Mouse (Mus musculus) thymus, postnatal 10 days (tissue): Measurements from ENCODE around the gene Cfap65.

Experiments
- DNase-seq, 2 experiments: peaks; one replicate each; pipeline ENCODE4 v3.0.0; 2021; ENCODE audit warnings: low spot score in 2 of 2

The Cfap65 gene

DNA sequence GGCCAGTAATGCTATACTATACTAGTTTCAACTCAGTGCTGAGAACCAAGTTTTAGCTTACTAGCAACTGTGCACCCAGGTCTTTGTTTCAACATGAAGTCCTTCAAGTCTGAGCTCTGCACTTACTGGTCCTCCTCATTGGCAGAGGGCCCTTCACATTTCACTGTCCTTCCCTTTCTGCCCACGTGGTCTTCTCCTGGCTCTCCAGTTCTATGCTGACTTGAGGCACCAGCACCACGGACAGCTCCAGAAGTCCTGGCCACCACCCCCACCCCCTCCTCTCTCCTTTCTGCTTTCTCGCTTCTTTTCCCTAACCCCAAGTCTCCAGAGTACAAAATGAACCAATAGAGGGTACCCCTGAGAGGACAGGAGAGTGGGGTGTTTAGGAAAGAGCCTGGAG, 4.4 kb upstream of the Cfap65 start:
- DNase-seq: no peak

DNA sequence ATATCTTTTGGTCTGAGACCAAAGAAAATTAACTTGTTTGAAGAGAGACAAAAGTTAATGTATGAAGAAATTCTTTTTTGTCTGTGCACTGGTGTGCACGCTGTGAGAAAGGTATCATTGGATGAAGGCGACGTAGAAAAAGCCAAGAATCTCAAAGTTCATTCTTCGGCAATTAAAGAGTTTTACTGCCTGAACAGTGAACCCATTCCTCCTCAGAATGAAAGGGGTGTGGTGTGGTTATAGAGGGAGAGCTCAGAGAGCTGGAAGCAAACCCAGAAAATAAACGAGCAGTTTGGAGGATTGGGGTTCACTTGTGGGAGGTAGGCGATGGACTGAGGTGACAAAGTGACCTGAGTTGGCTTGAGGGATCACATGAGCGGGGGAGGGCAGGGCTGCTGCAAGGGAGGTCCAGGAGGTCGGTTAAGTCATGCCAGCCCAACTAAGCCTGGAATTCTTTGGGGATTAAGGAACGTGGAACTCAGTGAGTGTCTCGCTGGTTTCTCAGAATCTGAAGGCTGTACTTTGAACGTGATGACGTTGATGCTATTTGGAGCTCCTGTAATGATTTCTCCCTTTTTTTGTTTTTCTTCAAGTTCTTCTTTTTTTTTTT, 927 bp upstream of the Cfap65 start:
- DNase-seq: no peak

DNA sequence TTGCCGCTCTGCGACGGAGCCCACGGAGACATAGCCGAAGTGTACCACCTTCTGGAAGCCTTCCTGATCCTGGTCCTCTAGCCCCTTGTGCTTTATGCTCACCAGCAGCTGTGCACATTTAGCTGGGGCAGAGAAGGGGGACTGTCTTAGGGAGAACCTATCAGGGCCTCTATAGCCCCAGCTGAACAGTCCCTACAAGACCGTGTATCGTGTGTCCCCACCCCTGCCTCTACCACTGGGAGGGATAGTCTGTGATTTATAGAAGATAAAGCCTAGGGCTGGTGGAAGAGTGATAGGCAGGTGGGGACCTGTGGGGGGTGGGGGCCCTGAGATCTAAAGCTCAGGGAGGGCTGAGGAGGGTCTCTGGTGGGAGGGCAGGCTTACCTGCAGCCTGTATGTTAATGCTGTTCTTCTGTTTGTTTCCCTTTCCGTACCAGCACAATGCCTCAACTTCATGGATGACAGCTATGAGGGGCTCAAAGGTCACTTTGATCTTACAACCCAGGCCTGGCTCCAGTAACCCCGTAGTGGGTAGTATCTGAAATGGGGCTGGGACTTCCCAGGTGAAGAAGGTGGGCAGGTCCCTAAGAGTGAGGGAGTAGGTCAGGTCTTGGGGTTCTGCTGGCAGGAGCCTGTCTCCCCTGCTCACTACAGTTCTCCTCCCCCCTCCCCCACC, 7.6 kb downstream of the Cfap65 start:
- DNase-seq: no peak

DNA sequence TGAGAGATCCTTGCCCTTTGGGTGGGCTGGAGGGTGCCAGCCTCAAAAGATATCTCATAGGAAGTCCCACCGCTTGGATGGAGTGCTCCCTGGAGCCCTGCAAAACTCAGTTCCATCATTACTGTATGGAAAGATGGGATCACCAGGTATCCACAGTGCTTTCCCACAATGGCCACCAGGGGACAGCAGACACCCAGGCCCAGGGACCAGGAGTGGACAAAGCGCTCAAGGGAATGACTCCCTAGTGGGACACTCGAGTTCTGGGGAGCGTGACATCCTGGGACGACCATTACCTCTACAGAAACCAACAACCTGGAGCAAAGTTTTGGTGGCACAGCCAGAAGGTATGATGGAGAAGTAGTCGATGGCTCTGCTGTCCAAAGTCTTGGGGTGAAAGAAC, 8.7 kb downstream of the Cfap65 start:
- no peak for DNase-seq

DNA sequence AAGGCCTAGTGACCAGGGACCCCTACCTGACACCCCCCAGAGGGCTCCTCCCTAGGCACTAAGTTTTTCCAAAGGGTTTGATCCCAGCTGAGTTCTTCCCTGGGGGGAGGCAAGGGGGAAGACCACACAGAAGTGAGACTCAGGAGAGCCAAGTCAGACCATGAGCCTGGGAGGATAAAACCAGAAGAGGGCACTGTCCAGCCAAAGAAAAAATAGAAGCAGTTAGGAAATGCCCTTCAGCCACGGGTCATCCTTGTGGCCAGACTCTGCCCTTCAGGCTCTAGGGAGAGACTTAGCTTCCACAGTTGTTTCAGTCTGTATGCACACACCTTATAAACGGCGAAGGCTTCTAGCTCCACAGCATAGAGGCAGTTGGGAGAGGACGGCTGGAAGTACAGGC, 10.9 kb downstream of the Cfap65 start:
- DNase-seq: no peak

DNA sequence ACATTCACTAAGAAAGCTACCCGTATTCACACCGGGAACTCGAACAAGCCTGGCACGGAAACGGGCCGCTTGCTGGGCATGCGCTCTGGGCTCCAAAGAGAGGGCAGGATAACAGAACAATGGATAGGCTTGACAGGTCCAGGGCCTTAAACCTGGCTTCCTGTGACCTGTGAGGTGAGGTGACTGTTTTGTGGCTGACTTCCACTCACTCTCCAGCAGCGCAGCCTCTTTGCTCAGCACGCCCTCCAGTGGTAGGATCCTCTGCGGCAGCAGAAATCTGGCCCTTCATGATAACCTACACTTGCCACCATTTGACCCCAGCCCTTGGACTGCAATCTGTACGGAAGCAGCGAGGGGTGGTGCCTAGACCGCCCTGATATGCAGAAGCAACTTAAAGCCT, 19.7 kb downstream of the Cfap65 start:
- DNase-seq: no peak

DNA sequence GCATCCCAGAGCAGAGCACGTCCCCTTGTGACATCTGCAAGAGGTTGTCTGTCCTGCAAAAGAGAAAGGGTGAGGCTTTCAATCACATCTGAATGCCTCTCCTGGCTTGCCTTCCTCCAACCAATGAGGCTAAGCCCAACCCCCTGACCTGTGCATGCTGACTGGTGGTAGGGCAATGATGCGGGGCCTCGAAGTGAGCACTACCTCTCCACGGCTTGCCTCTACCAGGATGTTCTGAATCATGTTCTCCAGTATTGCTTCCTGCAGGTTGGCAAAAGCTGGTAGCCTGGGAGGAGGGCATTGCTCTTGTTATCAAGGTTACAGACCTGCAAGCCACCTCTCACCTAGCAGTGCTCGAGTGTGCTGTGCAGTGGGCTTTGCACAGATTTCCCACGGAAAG, 33.2 kb downstream of the Cfap65 start:
- no peak for DNase-seq

DNA sequence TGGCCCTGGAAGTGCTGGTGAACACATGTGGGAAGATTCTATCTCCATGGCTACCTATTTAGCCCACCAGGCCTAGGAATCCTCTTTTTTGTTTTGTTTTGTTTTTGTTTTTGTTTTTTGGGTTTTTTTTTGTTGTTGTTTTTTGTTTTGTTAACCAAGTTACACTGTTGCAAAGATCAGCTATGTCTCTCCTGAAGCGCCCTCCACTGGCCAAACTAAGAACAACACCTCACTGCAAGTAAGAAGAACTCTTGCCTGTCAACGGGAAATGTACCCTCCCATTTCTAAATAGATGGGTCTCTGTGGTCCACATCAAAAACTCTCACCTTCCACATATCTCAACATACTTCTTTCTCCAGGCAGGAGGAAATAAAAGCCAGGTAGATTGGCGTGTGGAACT, 33.7 kb downstream of the Cfap65 start:
- peak in 1 of 2 experiments; percentile 41 for DNase-seq

DNA sequence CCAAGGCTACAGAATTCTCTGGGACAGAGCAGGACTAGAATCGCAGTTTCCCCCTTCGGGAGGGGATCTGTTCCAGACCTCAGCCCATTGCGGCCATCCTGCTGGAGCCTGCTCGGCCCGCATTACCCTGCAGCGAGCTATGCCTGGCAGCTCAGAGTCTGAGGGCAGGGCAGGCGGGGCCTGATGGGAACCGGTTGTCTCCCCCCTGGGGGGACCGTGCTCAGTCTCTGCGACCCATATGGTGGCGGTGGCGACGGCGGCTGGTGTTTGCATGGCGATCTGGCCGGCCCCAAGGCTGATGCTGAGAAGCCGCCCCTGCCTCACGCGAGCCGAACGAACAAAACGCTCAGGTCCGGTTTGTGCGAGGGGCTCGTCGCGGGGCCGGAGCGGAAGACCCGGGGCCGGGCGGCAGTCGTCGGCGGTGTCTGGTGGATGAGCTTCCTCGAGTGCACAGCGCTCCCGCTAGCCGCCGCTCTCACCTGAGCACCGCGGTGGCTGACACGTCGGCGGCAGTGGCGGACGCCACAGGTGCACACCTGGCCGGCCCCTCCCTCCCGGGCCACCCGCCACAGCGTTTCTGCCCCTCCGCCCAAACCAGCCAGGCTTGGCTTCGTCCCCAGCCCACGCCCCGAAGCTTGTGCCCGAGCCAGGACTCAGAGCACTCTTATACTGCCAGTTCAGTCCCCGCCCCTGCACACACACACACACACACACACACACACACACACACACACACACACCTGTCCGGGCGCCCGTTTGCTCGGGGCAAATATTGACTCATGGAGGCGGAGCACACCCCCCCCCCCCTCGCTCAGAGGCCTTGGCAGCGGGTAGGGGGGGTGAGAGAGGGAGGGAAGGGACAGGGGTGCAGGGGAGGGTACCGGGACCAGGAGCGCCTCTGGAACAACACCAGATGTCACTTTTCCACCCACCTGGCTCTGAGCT, 34.8 kb downstream of the Cfap65 start:
- DNase-seq: no peak

DNA sequence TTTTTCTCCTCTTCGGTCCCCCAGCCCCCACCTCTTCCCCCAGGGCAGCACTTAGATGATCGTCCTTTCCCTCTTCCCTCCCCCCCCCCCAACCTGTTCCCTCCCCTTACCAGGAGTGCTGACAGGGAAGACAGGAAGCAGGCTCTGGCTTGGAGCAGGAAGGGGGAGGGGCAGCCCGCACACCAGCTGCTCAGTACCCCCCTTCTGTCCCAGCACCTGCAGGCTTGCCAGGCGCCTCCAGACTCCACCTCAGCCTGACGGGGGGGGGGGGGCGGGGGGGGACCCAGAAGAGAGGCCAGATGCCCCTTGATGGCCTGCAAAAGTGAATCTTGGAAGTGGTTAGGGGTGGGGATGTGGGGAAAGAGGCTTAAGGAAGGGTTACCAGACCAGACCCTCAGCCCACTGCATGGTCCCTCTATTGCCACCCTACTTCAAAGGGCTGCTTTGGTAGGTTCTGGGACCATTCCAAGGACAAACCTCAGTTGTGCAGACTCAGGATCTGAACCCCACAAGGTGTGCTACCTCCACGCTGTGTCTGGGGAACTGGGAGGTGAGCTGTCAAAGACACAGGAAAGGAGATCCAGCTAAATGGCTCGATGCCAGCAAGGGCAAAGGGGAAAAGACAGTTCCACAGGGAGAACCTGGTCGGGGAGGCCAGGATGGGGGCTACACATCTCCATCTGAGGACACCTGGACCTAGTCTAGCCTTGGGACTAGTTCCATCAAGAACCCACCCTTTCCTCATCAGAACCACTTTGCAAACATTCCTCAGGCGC, 36.6 kb downstream of the Cfap65 start:
- no peak for DNase-seq

DNA sequence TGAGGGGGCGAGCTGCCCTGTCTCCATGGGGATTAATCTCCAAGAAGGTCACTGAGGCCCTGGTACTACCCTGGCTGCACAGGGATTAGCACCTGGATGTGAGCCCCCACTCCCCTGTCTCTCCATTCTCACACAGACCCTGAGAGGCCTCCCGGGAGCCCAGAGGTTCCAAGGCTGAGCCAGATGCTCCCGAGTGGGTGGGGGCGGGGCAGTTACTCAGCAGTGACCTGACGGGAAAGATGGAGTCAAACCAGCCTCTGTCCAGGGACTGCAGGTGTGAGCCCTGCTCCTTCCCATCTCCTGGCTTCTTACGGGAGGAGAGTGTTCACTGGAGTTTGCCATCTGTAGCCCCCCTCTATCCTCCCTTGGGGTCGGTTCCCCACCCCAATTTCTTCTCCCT, 37.4 kb downstream of the Cfap65 start:
- DNase-seq: no peak

DNA sequence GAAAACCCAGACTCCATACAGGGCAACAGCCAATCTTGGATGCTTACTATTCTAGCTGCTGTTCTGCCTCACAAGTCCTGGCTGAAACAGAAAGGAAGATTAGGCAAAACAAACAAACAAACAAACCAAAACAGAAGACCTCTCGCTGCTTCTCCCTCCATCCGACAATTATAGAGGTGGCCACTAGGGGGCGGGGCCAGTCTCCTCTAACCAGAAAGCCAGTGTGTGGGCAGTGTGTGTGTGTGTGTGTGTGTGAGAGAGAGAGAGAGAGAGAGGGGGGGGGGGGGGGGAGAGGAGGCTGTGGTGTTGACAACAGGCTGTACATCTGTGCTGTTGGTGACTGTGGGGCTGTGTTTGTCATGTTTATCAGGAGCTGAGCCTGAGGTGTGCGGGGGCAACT, 40.4 kb downstream of the Cfap65 start:
- DNase-seq: peak in 1 of 2 experiments; percentile 49

DNA sequence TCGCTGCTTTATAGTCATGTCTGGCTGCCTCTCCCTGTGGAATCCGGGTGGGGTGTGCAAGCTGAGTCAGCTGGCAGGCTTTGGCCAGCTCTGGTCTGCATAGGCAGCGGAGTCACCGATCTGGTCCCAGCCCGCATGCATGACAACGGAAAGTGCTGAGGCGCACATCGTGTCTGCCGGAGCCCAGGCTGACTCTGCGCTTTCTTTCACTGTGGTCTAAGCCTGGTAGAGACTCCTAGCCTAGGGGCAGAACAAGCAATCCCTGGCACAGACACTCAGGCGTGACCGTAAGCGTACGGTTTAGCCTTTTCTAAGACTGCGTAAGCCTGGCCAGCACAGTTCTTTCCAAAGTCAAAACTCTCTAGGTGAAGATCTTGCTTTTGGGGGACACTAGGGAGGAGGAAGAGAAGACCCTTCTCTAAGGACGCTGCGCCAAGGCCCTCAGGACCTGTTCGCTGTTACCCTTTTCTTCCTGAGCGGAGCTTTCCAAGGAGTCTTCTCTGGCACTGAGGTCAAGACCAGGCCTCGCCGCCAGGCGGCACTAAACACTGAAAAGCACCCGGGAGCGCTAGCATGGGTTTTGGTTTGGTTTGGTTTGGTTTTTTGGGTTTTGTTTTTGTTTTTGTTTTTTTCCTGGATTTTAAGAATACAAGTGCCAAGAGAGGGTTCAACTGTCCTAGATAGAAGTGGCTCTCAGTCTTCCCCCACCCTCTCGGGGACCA, 42.1 kb downstream of the Cfap65 start, which contains the start of gene Cryba2:
Cryba2 (minus strand) TSS at position 10 of the 722 bp plus-strand sequence.
- peak in 1 of 2 experiments; percentile 19 for DNase-seq

DNA sequence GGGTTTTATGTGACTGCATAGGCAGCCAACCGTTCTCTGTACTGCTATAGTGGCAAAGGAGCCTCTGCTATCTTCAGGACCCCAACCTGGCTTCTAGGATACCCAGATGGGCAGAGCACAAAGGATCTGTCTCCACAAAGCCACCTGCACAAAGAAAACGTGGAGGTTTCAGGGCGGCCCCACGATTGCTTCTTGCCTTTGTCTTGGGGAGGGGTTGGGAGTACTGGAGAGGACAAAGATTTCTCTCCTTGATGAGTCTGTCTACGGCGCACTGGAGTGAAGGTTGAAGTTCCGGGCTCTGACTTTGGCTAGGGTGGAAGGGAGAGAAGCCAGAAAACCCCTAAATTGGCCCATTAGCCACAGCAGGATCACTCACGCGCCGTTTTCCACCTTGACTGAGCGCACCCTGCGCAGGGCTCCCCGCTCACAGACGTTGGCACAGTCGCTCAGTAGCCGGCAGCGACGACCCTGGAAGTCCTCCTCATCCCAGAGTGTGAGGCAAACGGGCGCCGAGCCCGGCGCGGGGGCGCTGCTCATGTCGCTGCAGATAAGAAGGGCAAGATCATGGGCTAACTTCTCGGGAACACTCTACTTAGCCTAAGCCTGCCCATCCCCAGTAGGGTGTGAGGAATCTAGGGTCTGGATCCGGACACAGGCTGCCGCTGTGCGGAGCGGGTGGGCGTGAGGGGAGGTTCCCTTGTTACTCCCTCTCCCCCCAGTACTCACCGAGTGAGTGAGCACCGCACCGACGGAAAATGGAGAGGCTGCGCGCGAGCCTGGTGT, 42.9 kb downstream of the Cfap65 start:
- no peak for DNase-seq

DNA sequence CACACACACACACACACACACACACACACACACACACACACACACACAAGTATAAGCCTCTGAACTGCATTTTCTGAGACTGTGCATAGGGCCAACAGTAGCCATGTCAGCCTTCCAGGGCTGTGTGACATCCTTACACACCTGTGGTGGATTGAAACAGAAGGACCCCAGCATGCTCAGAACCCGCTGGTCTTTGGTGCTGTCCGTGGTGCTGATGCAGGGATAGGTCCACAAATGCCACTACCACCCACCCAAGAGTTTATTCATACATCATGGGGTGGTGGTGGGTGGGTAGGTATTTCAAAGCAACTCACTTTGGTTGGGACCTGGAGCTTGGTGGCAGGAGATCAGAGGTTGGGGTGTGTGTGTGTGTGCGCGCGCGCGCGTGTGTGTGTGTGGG, 43.9 kb downstream of the Cfap65 start:
- peak in 1 of 2 experiments; percentile 22 for DNase-seq

DNA sequence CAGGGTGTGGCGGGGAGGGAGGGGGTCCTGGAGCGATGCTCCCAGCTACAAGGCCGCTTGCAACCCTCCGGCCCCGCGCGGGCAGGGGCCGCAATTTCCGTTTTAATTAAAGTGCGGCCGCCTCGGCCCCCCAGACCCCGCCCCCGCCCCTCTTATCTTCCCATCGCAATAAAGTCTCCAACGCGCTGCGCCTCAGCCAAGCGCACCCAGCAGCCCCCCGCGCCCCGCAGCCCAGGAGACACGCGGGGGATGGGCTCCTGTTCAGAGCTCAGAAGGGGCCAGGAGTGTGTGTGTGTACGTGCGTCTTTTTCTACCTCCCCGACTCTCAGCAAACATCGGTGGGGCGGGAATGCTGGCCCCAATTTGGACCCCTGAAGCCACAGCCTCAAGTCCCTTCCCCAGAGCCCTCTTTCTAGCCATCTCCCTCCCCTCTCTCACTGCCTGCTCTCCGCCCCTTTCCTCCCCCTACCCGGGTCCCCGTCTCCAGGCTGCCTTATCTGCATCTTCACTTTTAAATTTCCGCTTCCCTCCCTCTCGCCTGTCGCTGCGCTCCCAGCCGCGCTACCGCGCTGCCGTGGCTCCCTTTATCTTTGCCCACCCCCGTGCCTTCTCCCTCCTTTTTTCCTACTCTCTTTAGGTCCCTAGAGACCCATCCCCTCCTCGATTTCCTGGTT, 49.9 kb downstream of the Cfap65 start, which contains the start of gene Fev:
Fev (minus strand) TSS at position 51 of the 674 bp plus-strand sequence.
- DNase-seq: no peak

DNA sequence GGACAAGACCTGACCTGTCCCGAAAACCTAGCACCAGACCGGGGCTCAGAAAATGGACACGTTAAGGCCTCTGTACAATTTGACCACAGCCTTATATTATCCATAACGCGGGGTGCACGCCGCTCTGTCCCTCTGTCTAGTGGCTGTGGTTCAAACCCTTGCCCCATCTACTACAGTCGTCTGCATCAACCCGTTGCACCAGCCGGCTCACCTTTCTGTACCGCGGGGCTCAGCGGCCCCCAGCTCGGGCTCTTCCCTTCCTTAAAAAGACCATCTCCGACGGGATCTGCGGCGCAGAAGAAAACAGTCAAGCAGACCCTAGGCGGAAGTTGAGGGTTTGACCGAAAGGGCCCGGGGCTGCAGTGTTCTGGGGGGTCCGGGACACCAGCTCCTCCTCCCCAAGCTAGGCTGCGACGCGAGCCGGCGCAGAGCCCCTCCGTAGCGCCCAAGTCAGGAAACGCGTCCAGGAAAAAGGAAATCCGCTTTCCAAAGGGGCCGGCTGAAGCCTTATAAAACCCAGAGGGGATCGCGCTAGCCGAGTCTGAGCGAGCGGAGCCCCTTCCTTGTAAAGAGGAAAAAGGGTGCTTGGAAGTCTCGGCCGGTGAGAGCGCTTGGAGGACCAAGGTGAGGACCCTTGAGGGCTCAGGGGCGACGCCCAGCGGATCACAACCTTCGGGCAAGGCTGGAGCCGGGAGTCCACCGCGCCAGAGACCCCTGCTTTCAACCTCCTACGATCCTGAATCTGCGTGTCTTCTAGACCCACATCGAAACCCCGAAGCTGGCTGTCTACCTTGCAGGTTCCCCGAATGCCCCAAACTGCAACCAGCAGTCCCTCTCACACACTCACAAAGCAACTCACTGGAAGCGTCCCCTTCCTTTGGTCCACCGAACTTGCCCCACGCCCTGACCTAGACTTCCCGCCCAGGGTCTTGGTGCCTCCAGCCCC, 50.9 kb downstream of the Cfap65 start:
- DNase-seq: no peak

DNA sequence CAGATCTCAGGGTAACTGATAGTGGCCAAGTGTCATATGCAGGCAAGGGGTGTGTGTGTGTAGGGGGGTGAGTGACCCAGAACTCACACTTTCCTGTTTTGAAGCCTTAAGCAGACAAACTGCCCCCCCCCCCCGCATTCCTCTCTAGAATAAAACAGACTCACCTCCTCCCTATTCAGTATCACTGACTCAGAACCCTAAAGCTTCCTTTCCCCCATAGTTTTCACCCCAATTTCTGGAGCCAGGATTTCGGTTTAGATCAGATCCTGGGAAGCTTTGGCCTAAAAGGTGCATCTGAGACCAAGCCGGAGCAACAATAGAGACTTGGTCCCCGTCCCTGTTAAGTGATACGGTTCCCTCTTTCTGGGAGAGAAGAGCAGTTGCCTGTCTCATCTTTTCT, 52.0 kb downstream of the Cfap65 start:
- no peak for DNase-seq

DNA sequence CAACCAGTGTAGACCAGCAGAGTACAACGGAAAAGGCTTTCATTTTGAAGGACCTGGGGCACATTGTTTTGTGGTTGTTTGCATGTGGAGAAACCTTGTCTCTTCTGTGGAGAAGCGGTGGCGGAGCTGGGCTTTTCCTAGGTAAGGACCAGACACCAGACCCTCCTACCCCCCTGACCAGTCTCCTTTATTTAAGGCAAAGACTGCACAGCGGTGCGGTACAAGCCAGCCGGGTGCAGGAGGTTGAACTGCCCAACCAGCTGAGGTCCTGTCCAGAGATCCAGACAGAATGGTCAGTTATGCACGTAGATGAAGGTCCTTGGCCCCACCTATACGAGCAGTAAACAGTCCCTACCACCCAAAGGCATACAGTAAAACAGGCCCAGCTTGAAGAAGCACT, 52.6 kb downstream of the Cfap65 start:
- no peak for DNase-seq
